Mouse (Mus musculus): ENCODE measurements at regions not wholly inside any gene's neighbourhood (a gene's known extent, or its start where the extent isn't known, plus 50 kb on each side); places are given as distances from the start of the nearest gene placed in this dataset.

DNA sequence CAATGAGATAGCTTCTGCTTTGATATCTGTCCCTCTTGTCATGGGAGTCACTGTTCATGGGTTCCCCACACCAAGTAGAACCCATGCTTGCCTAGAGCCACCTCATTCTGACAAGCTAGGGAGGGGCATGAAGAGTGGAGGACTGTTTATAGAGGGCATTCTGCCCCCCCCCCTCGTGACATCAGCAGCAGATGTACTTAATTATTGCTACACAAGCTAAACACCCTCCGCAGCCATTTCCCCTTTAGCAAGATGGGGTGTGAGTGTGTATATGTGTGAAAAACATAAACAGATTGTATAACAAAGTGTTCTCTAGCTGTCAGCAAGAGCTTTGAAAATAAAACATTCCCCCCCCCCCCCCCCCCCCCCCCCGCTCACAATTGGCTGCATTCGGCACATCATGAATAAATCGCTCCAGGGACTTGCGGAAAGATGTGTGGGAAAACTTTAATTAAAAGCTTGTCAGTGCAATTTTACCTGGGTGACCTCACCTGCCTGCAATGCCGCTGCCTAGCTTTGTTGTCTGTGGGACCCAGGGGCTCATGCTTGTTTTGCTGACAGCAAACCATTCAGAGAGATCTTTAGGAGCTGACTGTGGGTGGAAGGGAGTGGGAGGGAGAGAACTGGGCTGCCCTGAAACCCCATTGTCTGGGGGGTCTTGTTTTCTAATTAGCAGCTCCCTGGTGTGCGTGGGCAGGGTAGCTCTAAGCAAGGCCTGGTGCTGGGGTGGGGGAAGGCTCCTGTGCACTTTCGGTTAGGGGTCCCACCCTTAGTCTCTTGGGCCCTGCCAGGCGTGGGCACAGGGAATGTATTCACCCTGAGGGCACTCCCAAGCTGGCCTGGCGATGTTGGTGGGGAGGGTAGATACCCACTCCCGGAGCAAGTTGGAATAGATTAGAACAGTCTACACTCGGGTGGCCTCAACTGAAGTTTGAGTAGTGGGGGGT, 63.4 kb downstream of the Irx2 start:
- WGBS, result 79% methylated on average over 13 of the region's 13 CpGs
- H3K27me3 ChIP-seq (ENCODE audit: control insufficient read depth, insufficient read depth, low read length), result no peaks in the 10 kb centered on the region
- no peaks in the 10 kb centered on the region for H3K36me3 ChIP-seq (ENCODE audit: control insufficient read depth, insufficient read depth, low read length)
- no peak for DNase-seq
- H3K4me1 ChIP-seq (replicated peaks; ENCODE audit: control insufficient read depth, insufficient read depth, low read length), result no peaks in the 10 kb centered on the region
- TF ChIP-seq CTCF (IDR thresholded peaks at IDR 0.05; ENCODE audit: borderline replicate concordance, control insufficient read depth, extremely low read depth, insufficient read depth, low read length, poor library complexity) (no peak), POLR2A (IDR thresholded peaks at IDR 0.05; ENCODE audit: control insufficient read depth, extremely low read depth, insufficient read depth, low read length, poor library complexity) (no peak)
- no peak overlapping the region for H3K27ac ChIP-seq (ENCODE audit: control insufficient read depth, insufficient read depth, low read length)
- H3K4me3 ChIP-seq (ENCODE audit: control insufficient read depth, insufficient read depth, low read length), result no peak overlapping the region

DNA sequence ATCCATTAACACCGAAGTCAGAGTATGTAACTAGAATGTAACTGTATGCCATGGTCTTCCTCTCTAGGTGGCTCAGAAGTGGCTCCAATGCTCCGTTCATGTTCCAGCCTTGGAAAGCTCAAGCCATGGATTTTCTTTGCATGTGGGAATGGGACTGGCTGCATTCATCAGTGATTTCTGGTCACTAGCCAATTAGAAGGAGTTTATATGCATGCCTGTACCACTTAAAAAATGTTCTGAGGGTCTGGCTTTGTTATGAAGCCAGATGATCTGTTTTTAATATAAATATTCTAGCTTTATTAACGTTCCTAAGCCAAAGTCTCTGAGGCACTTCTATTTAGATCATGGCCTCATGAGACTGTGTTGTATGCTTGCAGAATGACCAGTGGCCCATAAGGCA, 78.8 kb downstream of the Irx2 start:
- TF ChIP-seq CTCF (IDR thresholded peaks at IDR 0.05; ENCODE audit: borderline replicate concordance, control insufficient read depth, extremely low read depth, insufficient read depth, low read length, poor library complexity) (no peak), POLR2A (IDR thresholded peaks at IDR 0.05; ENCODE audit: control insufficient read depth, extremely low read depth, insufficient read depth, low read length, poor library complexity) (no peak)
- WGBS, result 92% methylated on average over 3 of the region's 3 CpGs
- DNase-seq, result no peak
- no peaks in the 10 kb centered on the region for H3K36me3 ChIP-seq (ENCODE audit: control insufficient read depth, insufficient read depth, low read length)
- no peaks in the 10 kb centered on the region for H3K4me1 ChIP-seq (replicated peaks; ENCODE audit: control insufficient read depth, insufficient read depth, low read length)
- no peak overlapping the region for H3K4me3 ChIP-seq (ENCODE audit: control insufficient read depth, insufficient read depth, low read length)
- H3K27me3 ChIP-seq (ENCODE audit: control insufficient read depth, insufficient read depth, low read length), result no peaks in the 10 kb centered on the region
- H3K27ac ChIP-seq (ENCODE audit: control insufficient read depth, insufficient read depth, low read length), result no peak overlapping the region

DNA sequence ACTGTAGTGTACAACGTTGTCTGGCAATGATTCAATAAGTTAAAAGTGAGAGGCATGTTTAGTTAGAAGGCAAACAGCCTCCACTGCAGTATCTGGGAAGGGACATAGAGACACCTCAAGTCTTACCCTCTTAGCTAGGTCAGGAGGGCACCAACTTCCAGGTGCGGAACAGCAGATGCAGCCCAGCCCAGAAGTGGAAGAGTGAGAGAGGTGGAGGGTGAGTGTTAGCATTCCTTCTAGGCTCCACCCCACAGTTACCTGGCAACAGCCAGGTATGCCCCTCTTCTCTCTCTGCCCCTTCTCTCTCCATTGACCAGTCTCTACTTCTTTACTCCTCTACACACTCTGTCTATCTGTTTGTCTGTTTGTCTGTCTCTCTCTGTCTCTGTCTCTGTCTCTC, 80.1 kb downstream of the Irx2 start:
- Histone ChIP-seq H3K4me1 (replicated peaks; ENCODE audit: control insufficient read depth, insufficient read depth, low read length) (no peaks in the 10 kb centered on the region), H3K36me3 (ENCODE audit: control insufficient read depth, insufficient read depth, low read length) (no peaks in the 10 kb centered on the region), H3K27ac (ENCODE audit: control insufficient read depth, insufficient read depth, low read length) (no peak overlapping the region), H3K4me3 (ENCODE audit: control insufficient read depth, insufficient read depth, low read length) (no peak overlapping the region), H3K27me3 (ENCODE audit: control insufficient read depth, insufficient read depth, low read length) (no peaks in the 10 kb centered on the region)
- DNase-seq, result no peak
- WGBS, result 92% methylated on average over 2 of the region's 2 CpGs
- no peak for TF ChIP-seq CTCF (IDR thresholded peaks at IDR 0.05; ENCODE audit: borderline replicate concordance, control insufficient read depth, extremely low read depth, insufficient read depth, low read length, poor library complexity)
- no peak for TF ChIP-seq POLR2A (IDR thresholded peaks at IDR 0.05; ENCODE audit: control insufficient read depth, extremely low read depth, insufficient read depth, low read length, poor library complexity)

DNA sequence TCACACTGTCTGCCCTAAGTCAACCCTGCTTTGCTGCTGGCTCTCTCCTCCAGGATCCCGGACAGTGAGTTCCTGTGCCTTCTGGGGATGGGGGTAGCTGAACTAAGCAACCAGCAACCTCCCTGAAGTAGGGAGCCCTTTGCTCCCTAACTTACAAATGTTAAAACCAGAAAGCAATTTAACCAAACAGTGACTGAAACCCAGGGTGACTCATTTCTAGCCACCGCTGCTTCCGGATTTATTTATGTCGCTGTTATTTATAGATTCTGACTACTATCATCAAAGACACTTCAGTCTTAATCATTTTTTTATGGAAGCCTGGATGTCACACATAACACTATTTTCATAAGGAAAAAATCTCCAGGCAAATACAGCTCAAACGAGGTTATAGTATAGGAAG, 81.4 kb downstream of the Irx2 start:
- no peak overlapping the region for H3K27ac ChIP-seq (ENCODE audit: control insufficient read depth, insufficient read depth, low read length)
- no peaks in the 10 kb centered on the region for H3K4me1 ChIP-seq (replicated peaks; ENCODE audit: control insufficient read depth, insufficient read depth, low read length)
- H3K27me3 ChIP-seq (ENCODE audit: control insufficient read depth, insufficient read depth, low read length), result no peaks in the 10 kb centered on the region
- no peak for DNase-seq
- TF ChIP-seq CTCF (IDR thresholded peaks at IDR 0.05; ENCODE audit: borderline replicate concordance, control insufficient read depth, extremely low read depth, insufficient read depth, low read length, poor library complexity) (no peak), POLR2A (IDR thresholded peaks at IDR 0.05; ENCODE audit: control insufficient read depth, extremely low read depth, insufficient read depth, low read length, poor library complexity) (no peak)
- H3K36me3 ChIP-seq (ENCODE audit: control insufficient read depth, insufficient read depth, low read length), result no peaks in the 10 kb centered on the region
- H3K4me3 ChIP-seq (ENCODE audit: control insufficient read depth, insufficient read depth, low read length), result no peak overlapping the region
- WGBS, result 75% methylated on average over 5 of the region's 5 CpGs

DNA sequence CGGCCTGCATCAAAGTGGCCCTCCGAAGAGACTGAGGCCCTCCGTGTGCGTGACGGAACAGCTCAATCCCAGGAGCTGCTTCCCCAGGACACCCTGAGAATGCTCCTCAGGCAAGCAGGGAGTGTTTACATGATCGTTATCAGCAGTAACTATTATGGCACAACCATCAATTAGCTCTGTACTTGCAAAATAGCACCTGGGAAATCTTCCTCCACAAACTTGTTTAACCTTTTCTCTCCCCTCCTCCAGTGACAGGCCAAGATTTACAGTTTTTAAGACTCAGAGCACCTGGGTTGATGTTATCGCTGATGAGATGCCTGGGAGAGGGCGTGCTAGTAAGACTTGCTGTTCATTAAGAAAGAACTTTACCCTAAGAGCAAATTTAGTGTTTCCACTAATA, 82.5 kb downstream of the Irx2 start:
- no peaks in the 10 kb centered on the region for H3K36me3 ChIP-seq (ENCODE audit: control insufficient read depth, insufficient read depth, low read length)
- no peaks in the 10 kb centered on the region for H3K27me3 ChIP-seq (ENCODE audit: control insufficient read depth, insufficient read depth, low read length)
- no peaks in the 10 kb centered on the region for H3K4me1 ChIP-seq (replicated peaks; ENCODE audit: control insufficient read depth, insufficient read depth, low read length)
- TF ChIP-seq CTCF (IDR thresholded peaks at IDR 0.05; ENCODE audit: borderline replicate concordance, control insufficient read depth, extremely low read depth, insufficient read depth, low read length, poor library complexity), result no peak
- no peak for TF ChIP-seq POLR2A (IDR thresholded peaks at IDR 0.05; ENCODE audit: control insufficient read depth, extremely low read depth, insufficient read depth, low read length, poor library complexity)
- WGBS, result 65% methylated on average over 8 of the region's 8 CpGs
- H3K4me3 ChIP-seq (ENCODE audit: control insufficient read depth, insufficient read depth, low read length), result no peak overlapping the region
- no peak overlapping the region for H3K27ac ChIP-seq (ENCODE audit: control insufficient read depth, insufficient read depth, low read length)
- DNase-seq, result no peak

DNA sequence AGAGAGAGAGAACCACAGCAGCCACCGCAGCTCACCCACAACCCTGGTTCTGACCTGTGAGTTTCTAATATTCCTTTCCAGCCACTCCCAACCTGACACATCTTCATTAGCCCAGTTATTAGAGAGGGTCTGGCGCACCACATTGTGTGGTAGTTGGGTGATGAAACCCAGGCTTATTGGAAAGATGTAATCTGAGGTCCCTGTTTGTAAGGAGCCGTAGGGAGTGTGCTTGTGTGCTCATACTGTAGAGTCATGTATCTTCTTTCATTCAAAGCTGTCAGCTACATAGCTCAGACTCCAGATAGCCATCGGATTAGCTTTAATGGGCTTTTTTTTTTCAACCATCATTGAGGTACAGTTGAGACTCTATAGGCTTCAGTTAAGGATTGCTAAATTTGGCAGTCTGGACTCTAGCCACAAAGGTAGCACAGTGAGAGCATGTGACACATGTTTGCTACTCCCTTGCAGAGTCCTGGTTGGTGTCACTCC, 83.3 kb downstream of the Irx2 start:
- no peak overlapping the region for H3K4me3 ChIP-seq (ENCODE audit: control insufficient read depth, insufficient read depth, low read length)
- no peak for DNase-seq
- no peak overlapping the region for H3K27ac ChIP-seq (ENCODE audit: control insufficient read depth, insufficient read depth, low read length)
- 84% methylated on average over 4 of the region's 4 CpGs for WGBS
- TF ChIP-seq CTCF (IDR thresholded peaks at IDR 0.05; ENCODE audit: borderline replicate concordance, control insufficient read depth, extremely low read depth, insufficient read depth, low read length, poor library complexity), result no peak
- TF ChIP-seq POLR2A (IDR thresholded peaks at IDR 0.05; ENCODE audit: control insufficient read depth, extremely low read depth, insufficient read depth, low read length, poor library complexity), result no peak
- H3K27me3 ChIP-seq (ENCODE audit: control insufficient read depth, insufficient read depth, low read length), result no peaks in the 10 kb centered on the region
- no peaks in the 10 kb centered on the region for H3K36me3 ChIP-seq (ENCODE audit: control insufficient read depth, insufficient read depth, low read length)
- H3K4me1 ChIP-seq (replicated peaks; ENCODE audit: control insufficient read depth, insufficient read depth, low read length), result no peaks in the 10 kb centered on the region
